Mouse (Mus musculus): Measurements from ENCODE around the gene Fibcd1. TPM values are rescaled to one million over a fixed set of nuclear protein-coding genes. Genes with fewer than 3 reads are reported as not detected.

The Fibcd1 gene
- polyA plus RNA-seq, 1 experiment, result not detected

DNA sequence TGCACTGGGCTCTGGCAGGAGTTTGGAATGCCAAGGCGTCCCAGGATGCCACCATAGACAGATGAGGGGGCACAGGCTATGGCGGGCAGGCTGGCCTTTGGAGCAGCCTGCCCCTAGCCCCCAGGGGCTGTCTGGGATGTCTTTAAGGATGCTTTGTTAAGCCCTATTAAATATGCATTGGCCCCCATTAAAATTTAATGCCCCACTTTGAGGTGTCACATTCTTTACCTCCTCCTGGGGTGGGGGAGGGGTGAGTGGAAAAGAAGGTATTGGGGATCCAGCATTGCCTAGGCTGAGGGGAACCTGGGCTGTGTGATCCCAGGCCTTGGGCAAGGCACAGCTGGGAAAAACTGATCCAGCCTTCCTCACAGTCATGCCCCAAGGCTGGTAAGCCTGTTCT, 20.0 kb upstream of the Fibcd1 start:
- Histone ChIP-seq H3K27ac (ENCODE audit: control insufficient read depth, insufficient read depth, low read depth, low read length, poor library complexity) (no peak overlapping the region), H3K4me3 (replicated peaks; ENCODE audit: control insufficient read depth, low read depth, low read length) (no peak overlapping the region), H3K4me1 (ENCODE audit: control insufficient read depth, insufficient read depth, low read length) (no peaks in the 10 kb centered on the region)
- TF ChIP-seq CTCF (IDR thresholded peaks at IDR 0.05; ENCODE audit: control insufficient read depth, insufficient read depth, low read length) (no peak), POLR2A (IDR thresholded peaks at IDR 0.05; ENCODE audit: borderline replicate concordance, control insufficient read depth, low read depth, low read length) (no peak)
- 79% methylated on average over 2 of the region's 2 CpGs for WGBS

GRCm38 (mm10) chr2:31865322-31865721, 19.5 kb upstream of the Fibcd1 start:
- Histone ChIP-seq H3K4me1 (ENCODE audit: control insufficient read depth, insufficient read depth, low read length) (no peaks in the 10 kb centered on the region), H3K4me3 (replicated peaks; ENCODE audit: control insufficient read depth, low read depth, low read length) (no peak overlapping the region), H3K27ac (ENCODE audit: control insufficient read depth, insufficient read depth, low read depth, low read length, poor library complexity) (no peak overlapping the region)
- WGBS, result 64% methylated on average over 4 of the region's 4 CpGs
- TF ChIP-seq CTCF (IDR thresholded peaks at IDR 0.05; ENCODE audit: control insufficient read depth, insufficient read depth, low read length) (no peak), POLR2A (IDR thresholded peaks at IDR 0.05; ENCODE audit: borderline replicate concordance, control insufficient read depth, low read depth, low read length) (no peak)

- WGBS, result 86% methylated on average over 9 of the region's 9 CpGs
- no peak for TF ChIP-seq POLR2A (IDR thresholded peaks at IDR 0.05; ENCODE audit: borderline replicate concordance, control insufficient read depth, low read depth, low read length)
These were observed 19.1 kb upstream of the Fibcd1 start for GRCm38 (mm10) chr2:31864891-31865290.

GRCm38 (mm10) chr2:31863766-31864165, 18.0 kb upstream of the Fibcd1 start:
- no peak overlapping the region for H3K27ac ChIP-seq (ENCODE audit: control insufficient read depth, insufficient read depth, low read depth, low read length, poor library complexity)
- H3K4me3 ChIP-seq (replicated peaks; ENCODE audit: control insufficient read depth, low read depth, low read length), result no peak overlapping the region
- no peak for TF ChIP-seq CTCF (IDR thresholded peaks at IDR 0.05; ENCODE audit: control insufficient read depth, insufficient read depth, low read length)
- TF ChIP-seq POLR2A (IDR thresholded peaks at IDR 0.05; ENCODE audit: borderline replicate concordance, control insufficient read depth, low read depth, low read length), result no peak
- H3K4me1 ChIP-seq (ENCODE audit: control insufficient read depth, insufficient read depth, low read length), result no peaks in the 10 kb centered on the region
- WGBS, result 81% methylated on average over 1 of the region's 1 CpGs

More at GRCm38 (mm10) chr2:31864891-31865290, 19.1 kb upstream of the Fibcd1 start:
- Histone ChIP-seq H3K4me3 (replicated peaks; ENCODE audit: control insufficient read depth, low read depth, low read length) (no peak overlapping the region), H3K4me1 (ENCODE audit: control insufficient read depth, insufficient read depth, low read length) (no peaks in the 10 kb centered on the region), H3K27ac (ENCODE audit: control insufficient read depth, insufficient read depth, low read depth, low read length, poor library complexity) (no peak overlapping the region)

GRCm38 (mm10) chr2:31862919-31863318, 17.1 kb upstream of the Fibcd1 start:
- Histone ChIP-seq H3K27ac (ENCODE audit: control insufficient read depth, insufficient read depth, low read depth, low read length, poor library complexity) (no peak overlapping the region), H3K4me1 (ENCODE audit: control insufficient read depth, insufficient read depth, low read length) (no peaks in the 10 kb centered on the region), H3K4me3 (replicated peaks; ENCODE audit: control insufficient read depth, low read depth, low read length) (no peak overlapping the region)
- WGBS, result 45% methylated on average over 1 of the region's 1 CpGs
- TF ChIP-seq POLR2A (IDR thresholded peaks at IDR 0.05; ENCODE audit: borderline replicate concordance, control insufficient read depth, low read depth, low read length), result no peak
- no peak for TF ChIP-seq CTCF (IDR thresholded peaks at IDR 0.05; ENCODE audit: control insufficient read depth, insufficient read depth, low read length)

- H3K4me3 ChIP-seq (replicated peaks; ENCODE audit: control insufficient read depth, low read depth, low read length), result no peak overlapping the region
- H3K4me1 ChIP-seq (ENCODE audit: control insufficient read depth, insufficient read depth, low read length), result no peaks in the 10 kb centered on the region; the same call in 1 of the 2 replicates
- WGBS, result 76% methylated on average over 12 of the region's 12 CpGs
- no peak overlapping the region for H3K27ac ChIP-seq (ENCODE audit: control insufficient read depth, insufficient read depth, low read depth, low read length, poor library complexity)
- TF ChIP-seq POLR2A (IDR thresholded peaks at IDR 0.05; ENCODE audit: borderline replicate concordance, control insufficient read depth, low read depth, low read length), result no peak
- TF ChIP-seq CTCF (IDR thresholded peaks at IDR 0.05; ENCODE audit: control insufficient read depth, insufficient read depth, low read length), result no peak
These were observed 12.7 kb upstream of the Fibcd1 start for GRCm38 (mm10) chr2:31858500-31858899.

DNA sequence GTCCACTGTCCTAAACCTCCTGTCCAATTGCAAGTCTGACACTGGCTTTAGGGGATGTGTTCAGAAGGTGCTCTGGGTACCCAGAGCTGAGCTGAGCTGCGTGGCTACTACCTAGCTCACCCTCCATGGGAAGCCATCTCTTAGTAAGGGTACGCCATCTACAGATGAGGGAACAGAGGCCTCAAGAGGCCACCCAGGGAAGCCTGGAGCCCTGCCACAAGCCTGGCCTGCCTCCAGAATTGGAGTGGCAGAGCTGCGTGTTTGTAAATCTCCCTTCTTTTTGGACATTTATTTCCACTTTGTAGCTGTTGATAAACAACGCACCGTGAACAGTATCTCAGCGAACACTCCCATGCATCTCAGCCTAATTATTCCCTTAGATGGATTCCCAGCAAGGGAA, 11.4 kb upstream of the Fibcd1 start:
- Histone ChIP-seq H3K27ac (ENCODE audit: control insufficient read depth, insufficient read depth, low read depth, low read length, poor library complexity) (no peak overlapping the region), H3K4me3 (replicated peaks; ENCODE audit: control insufficient read depth, low read depth, low read length) (no peak overlapping the region), H3K4me1 (ENCODE audit: control insufficient read depth, insufficient read depth, low read length) (no peaks in the 10 kb centered on the region; the same call in 1 of the 2 replicates)
- 67% methylated on average over 6 of the region's 6 CpGs for WGBS
- TF ChIP-seq POLR2A (IDR thresholded peaks at IDR 0.05; ENCODE audit: borderline replicate concordance, control insufficient read depth, low read depth, low read length) (no peak), CTCF (IDR thresholded peaks at IDR 0.05; ENCODE audit: control insufficient read depth, insufficient read depth, low read length) (no peak)

- no peak for TF ChIP-seq POLR2A (IDR thresholded peaks at IDR 0.05; ENCODE audit: borderline replicate concordance, control insufficient read depth, low read depth, low read length)
- TF ChIP-seq CTCF (IDR thresholded peaks at IDR 0.05; ENCODE audit: control insufficient read depth, insufficient read depth, low read length), result no peak
- 41% methylated on average over 8 of the region's 8 CpGs for WGBS
- Histone ChIP-seq H3K27ac (ENCODE audit: control insufficient read depth, insufficient read depth, low read depth, low read length, poor library complexity) (no peak overlapping the region), H3K4me3 (replicated peaks; ENCODE audit: control insufficient read depth, low read depth, low read length) (no peak overlapping the region), H3K4me1 (ENCODE audit: control insufficient read depth, insufficient read depth, low read length) (no peaks in the 10 kb centered on the region; the same call in 1 of the 2 replicates)
These were observed 10.2 kb upstream of the Fibcd1 start for GRCm38 (mm10) chr2:31855991-31856390.

- 83% methylated on average over 12 of the region's 12 CpGs for WGBS
- TF ChIP-seq CTCF (IDR thresholded peaks at IDR 0.05; ENCODE audit: control insufficient read depth, insufficient read depth, low read length), result no peak
- TF ChIP-seq POLR2A (IDR thresholded peaks at IDR 0.05; ENCODE audit: borderline replicate concordance, control insufficient read depth, low read depth, low read length), result no peak
- Histone ChIP-seq H3K27ac (ENCODE audit: control insufficient read depth, insufficient read depth, low read depth, low read length, poor library complexity) (no peak overlapping the region), H3K4me1 (ENCODE audit: control insufficient read depth, insufficient read depth, low read length) (no peaks in the 10 kb centered on the region), H3K4me3 (replicated peaks; ENCODE audit: control insufficient read depth, low read depth, low read length) (no peak overlapping the region)
These were observed 4.3 kb upstream of the Fibcd1 start for GRCm38 (mm10) chr2:31850141-31850540.
